Mouse (Mus musculus) forebrain, embryonic 14.5 days (tissue): ENCODE data around the gene Dppa3. TPM values are rescaled to one million over a fixed set of nuclear protein-coding genes. Genes with fewer than 3 reads are reported as not detected.

Source experiments
- ATAC-seq: fragments of 200-750 bp; cut with Nextera tagmentation; 2 replicates; pipeline ENCODE4 v1.8.0; 2017; ENCODE audit warnings: mild to moderate bottlenecking, moderate library complexity
- DNase-seq: peaks from one replicate; pipeline ENCODE4 v3.0.0-alpha.2; 2015; ENCODE audit warnings: low spot score
- H3K27ac ChIP-seq: fragments of 300-500 bp; sonication (generic); 2 replicates; pipeline ENCODE4 v1.5.1; 2014; ENCODE audit warnings: low read depth, mild to moderate bottlenecking, control low read depth, low read length, moderate library complexity
- H3K27me3 ChIP-seq: fragments of 300-500 bp; sonication (generic); replicated peaks from 2 replicates; pipeline ENCODE4 v1.6.1; 2014; ENCODE audit warnings: low read length, control low read depth, mixed read lengths; ENCODE audit not compliant: control insufficient read depth, insufficient read depth
- H3K36me3 ChIP-seq: fragments of 300-500 bp; sonication (generic); 2 replicates; pipeline ENCODE4 v1.6.1; 2014; ENCODE audit warnings: low read length, control low read depth; ENCODE audit not compliant: control insufficient read depth, insufficient read depth
- H3K4me1 ChIP-seq: fragments of 300-500 bp; sonication (generic); 2 replicates; pipeline ENCODE4 v1.6.1; 2014; ENCODE audit warnings: antibody characterized with exemption, low read length, control low read depth; ENCODE audit not compliant: control insufficient read depth, insufficient read depth
- H3K4me2 ChIP-seq: fragments of 300-500 bp; sonication (generic); 2 replicates; pipeline ENCODE4 v1.6.1; 2014; ENCODE audit warnings: mild to moderate bottlenecking, control low read depth, low read length
- H3K4me3 ChIP-seq: fragments of 300-500 bp; sonication (generic); 2 replicates; pipeline ENCODE4 v1.5.1; 2014; ENCODE audit warnings: low read depth, low read length, control low read depth
- H3K9ac ChIP-seq: fragments of 300-500 bp; sonication (generic); 2 replicates; pipeline ENCODE4 v1.6.1; 2014; ENCODE audit warnings: mild to moderate bottlenecking, low read length, control low read depth, moderate library complexity
- H3K9me3 ChIP-seq: fragments of 300-500 bp; sonication (generic); replicated peaks from 2 replicates; pipeline ENCODE4 v1.6.1; 2016; ENCODE audit warnings: low read length, control low read depth, mixed read lengths; ENCODE audit not compliant: control insufficient read depth
- whole genome bisulfite sequencing: fragments of 180-500 bp; shearing (Covaris S2); extraction: QIAGEN DNeasy Blood & Tissue Kit; methylation state at CpG from one replicate; pipeline ENCODE4 v1.1.7; 2014; 5-methylcytosine and 5-hydroxymethylcytosine counted together
- polyA plus RNA-seq: library from polyadenylated mRNA; unstranded; fragments of >200 nt; fragmentation: Nextera tagmentation; extraction: Ambion mirVana; gene quantifications from 2 replicates; pipeline ENCODE4 v1.2.1, GENCODE M21; 2014

Dppa3 gene
- polyA plus RNA-seq, 1 experiment from 2014 or later: not detected

- ATAC-seq (no peak), DNase-seq (no peak)
- H3K4me2 ChIP-seq: no peak overlapping the region
- H3K9me3 ChIP-seq: no peaks in the 10 kb centered on the region
- H3K27me3 ChIP-seq: no peaks in the 10 kb centered on the region
- no peak overlapping the region for H3K9ac ChIP-seq
- no peak overlapping the region for H3K4me3 ChIP-seq
- 88% methylated on average over 12 of the region's 12 CpGs for WGBS
- H3K36me3 ChIP-seq: no peaks in the 10 kb centered on the region
- no peaks in the 10 kb centered on the region for H3K4me1 ChIP-seq
- no peak overlapping the region for H3K27ac ChIP-seq
Measured at GRCm38 (mm10) chr6:122607700-122608099, 18.5 kb upstream of the Dppa3 start.

- DNase-seq (no peak), ATAC-seq (no peak)
- H3K9me3 ChIP-seq: no peaks in the 10 kb centered on the region
- H3K27me3 ChIP-seq: no peaks in the 10 kb centered on the region
- no peak overlapping the region for H3K4me3 ChIP-seq
- 74% methylated on average over 10 of the region's 10 CpGs for WGBS
- H3K9ac ChIP-seq: no peak overlapping the region
- no peaks in the 10 kb centered on the region for H3K36me3 ChIP-seq
- no peak overlapping the region for H3K27ac ChIP-seq
- H3K4me2 ChIP-seq: no peak overlapping the region
- no peaks in the 10 kb centered on the region for H3K4me1 ChIP-seq
Measured at GRCm38 (mm10) chr6:122608434-122609376, 17.5 kb upstream of the Dppa3 start.

- no peak for ATAC-seq
- Histone ChIP-seq H3K27ac (no peak overlapping the region), H3K4me3 (no peak overlapping the region), H3K9ac (no peak overlapping the region), H3K4me2 (no peak overlapping the region), H3K9me3 (no peaks in the 10 kb centered on the region), H3K4me1 (no peaks in the 10 kb centered on the region), H3K27me3 (no peaks in the 10 kb centered on the region), H3K36me3 (no peaks in the 10 kb centered on the region)
- 81% methylated on average over 9 of the region's 9 CpGs for WGBS
- DNase-seq: no peak
Measured at GRCm38 (mm10) chr6:122609377-122609728, 16.9 kb upstream of the Dppa3 start.

- WGBS: 69% methylated on average over 14 of the region's 14 CpGs
- Histone ChIP-seq H3K4me1 (no peaks in the 10 kb centered on the region), H3K27me3 (no peaks in the 10 kb centered on the region), H3K9ac (no peak within 1 kb of the TSS), H3K27ac (no peak within 1 kb of the TSS), H3K4me3 (no peak within 1 kb of the TSS), H3K4me2 (no peak within 1 kb of the TSS), H3K36me3 (no peaks in the 10 kb centered on the region), H3K9me3 (no peaks in the 10 kb centered on the region)
- ATAC-seq: no peak
- DNase-seq: no peak
Measured at GRCm38 (mm10) chr6:122609771-122610170, 16.4 kb upstream of the Dppa3 start, which contains the start of gene Gdf3. TSS of gene Gdf3 (minus strand) at chr6:122610087.

GRCm38 (mm10) chr6:122612426-122612825 is 13.8 kb upstream of the Dppa3 start:
- no peak overlapping the region for H3K4me2 ChIP-seq
- H3K9ac ChIP-seq: no peak overlapping the region
- DNase-seq: no peak
- no peak overlapping the region for H3K4me3 ChIP-seq
- H3K27ac ChIP-seq: no peak overlapping the region
- H3K36me3 ChIP-seq: no peaks in the 10 kb centered on the region
- H3K27me3 ChIP-seq: no peaks in the 10 kb centered on the region
- 87% methylated on average over 4 of the region's 4 CpGs for WGBS
- ATAC-seq: no peak
- H3K9me3 ChIP-seq: no peaks in the 10 kb centered on the region
- no peaks in the 10 kb centered on the region for H3K4me1 ChIP-seq

- 64% methylated on average over 2 of the region's 2 CpGs for WGBS
- DNase-seq: no peak
- no peaks in the 10 kb centered on the region for H3K4me1 ChIP-seq
Measured at GRCm38 (mm10) chr6:122614047-122614446, 12.2 kb upstream of the Dppa3 start.

GRCm38 (mm10) chr6:122616022-122616421 is 10.2 kb upstream of the Dppa3 start:
- Histone ChIP-seq H3K4me2 (no peak overlapping the region), H3K4me1 (no peaks in the 10 kb centered on the region), H3K36me3 (no peaks in the 10 kb centered on the region), H3K4me3 (no peak overlapping the region), H3K9ac (no peak overlapping the region), H3K27ac (no peak overlapping the region), H3K27me3 (no peaks in the 10 kb centered on the region), H3K9me3 (no peaks in the 10 kb centered on the region)
- DNase-seq (no peak), ATAC-seq (no peak)
- 72% methylated on average over 3 of the region's 3 CpGs for WGBS

More at GRCm38 (mm10) chr6:122614047-122614446, 12.2 kb upstream of the Dppa3 start:
- H3K4me2 ChIP-seq: no peak overlapping the region
- no peaks in the 10 kb centered on the region for H3K27me3 ChIP-seq
- H3K9ac ChIP-seq: no peak overlapping the region
- no peaks in the 10 kb centered on the region for H3K36me3 ChIP-seq
- no peak for ATAC-seq
- H3K27ac ChIP-seq: no peak overlapping the region
- H3K4me3 ChIP-seq: no peak overlapping the region
- H3K9me3 ChIP-seq: no peaks in the 10 kb centered on the region

- no peaks in the 10 kb centered on the region for H3K36me3 ChIP-seq
- DNase-seq: no peak
- no peaks in the 10 kb centered on the region for H3K4me1 ChIP-seq
- H3K9ac ChIP-seq: no peak overlapping the region
- H3K9me3 ChIP-seq: no peaks in the 10 kb centered on the region
- no peak overlapping the region for H3K27ac ChIP-seq
- WGBS: 92% methylated on average over 6 of the region's 6 CpGs
- H3K27me3 ChIP-seq: no peaks in the 10 kb centered on the region
- no peak overlapping the region for H3K4me2 ChIP-seq
- no peak overlapping the region for H3K4me3 ChIP-seq
- no peak for ATAC-seq
Measured at GRCm38 (mm10) chr6:122621066-122621465, 5.1 kb upstream of the Dppa3 start.

GRCm38 (mm10) chr6:122624480-122624879 is 1.7 kb upstream of the Dppa3 start:
- Histone ChIP-seq H3K4me3 (no peak overlapping the region), H3K4me2 (no peak overlapping the region), H3K4me1 (no peaks in the 10 kb centered on the region), H3K9me3 (no peaks in the 10 kb centered on the region), H3K27me3 (no peaks in the 10 kb centered on the region), H3K27ac (no peak overlapping the region), H3K9ac (no peak overlapping the region), H3K36me3 (no peaks in the 10 kb centered on the region)
- 16% methylated on average over 5 of the region's 5 CpGs for WGBS
- DNase-seq (peak; percentile 39), ATAC-seq (no peak)
